Mouse (Mus musculus) lung, adult 2 months (tissue): ENCODE results near the gene Dnajc4.

ENCODE experiments used
- CTCF ChIP-seq: fragments of 200-500 bp; IDR thresholded peaks from 2 replicates; pipeline ENCODE4 v1.5.1; 2011; ENCODE audit warnings: mild to moderate bottlenecking, low read length, control low read depth; ENCODE audit not compliant: insufficient read depth
- POLR2A ChIP-seq: fragments of 200-500 bp; IDR thresholded peaks from 2 replicates; pipeline ENCODE4 v1.6.1; 2011; ENCODE audit warnings: low read depth, mild to moderate bottlenecking, control low read depth, low read length, borderline replicate concordance; ENCODE audit errors: extremely low read depth

- TF ChIP-seq POLR2A (no peak), CTCF (peak; percentile 76)
Observed at GRCm38 (mm10) chr19:7020224-7020641, 27.9 kb upstream of the Dnajc4 start.
